Mouse (Mus musculus) c-Kit-negative CD71-positive TER-119-positive erythroid progenitor cells, embryonic 14.5 days (primary cell): Measurements from ENCODE around the gene Map3k5.

Source experiments
- DNase-seq: peaks from one replicate; pipeline ENCODE4 v3.0.0-alpha.2; 2013; ENCODE audit warnings: low read depth, low spot score

Map3k5 gene

DNA sequence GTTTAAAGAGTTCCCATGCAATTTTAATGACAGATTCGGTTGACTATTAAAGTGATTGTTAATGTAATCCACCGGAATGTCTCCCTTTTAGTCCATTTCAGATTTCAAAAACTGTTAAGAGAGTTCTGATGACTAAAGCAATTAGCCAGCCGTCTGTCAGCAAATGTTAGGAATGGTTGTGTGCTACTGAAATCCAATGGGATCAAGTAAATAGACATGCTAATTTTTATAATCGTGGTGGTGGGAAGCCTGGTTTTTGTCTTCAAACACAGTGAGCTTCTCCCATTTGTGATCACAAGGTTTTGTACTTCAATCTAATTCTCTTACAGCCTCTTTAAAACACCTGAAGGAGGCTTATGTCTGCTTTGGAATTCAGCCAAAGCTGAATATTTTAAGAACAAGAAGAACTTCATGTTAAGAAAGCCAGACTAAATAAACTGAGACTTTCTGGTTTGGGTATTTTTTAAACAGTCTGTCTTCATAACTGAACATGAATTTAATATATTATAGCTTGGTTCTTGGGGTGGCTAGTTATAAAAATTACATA lies 1.6 kb downstream of the Map3k5 start:
- DNase-seq = no peak

DNA sequence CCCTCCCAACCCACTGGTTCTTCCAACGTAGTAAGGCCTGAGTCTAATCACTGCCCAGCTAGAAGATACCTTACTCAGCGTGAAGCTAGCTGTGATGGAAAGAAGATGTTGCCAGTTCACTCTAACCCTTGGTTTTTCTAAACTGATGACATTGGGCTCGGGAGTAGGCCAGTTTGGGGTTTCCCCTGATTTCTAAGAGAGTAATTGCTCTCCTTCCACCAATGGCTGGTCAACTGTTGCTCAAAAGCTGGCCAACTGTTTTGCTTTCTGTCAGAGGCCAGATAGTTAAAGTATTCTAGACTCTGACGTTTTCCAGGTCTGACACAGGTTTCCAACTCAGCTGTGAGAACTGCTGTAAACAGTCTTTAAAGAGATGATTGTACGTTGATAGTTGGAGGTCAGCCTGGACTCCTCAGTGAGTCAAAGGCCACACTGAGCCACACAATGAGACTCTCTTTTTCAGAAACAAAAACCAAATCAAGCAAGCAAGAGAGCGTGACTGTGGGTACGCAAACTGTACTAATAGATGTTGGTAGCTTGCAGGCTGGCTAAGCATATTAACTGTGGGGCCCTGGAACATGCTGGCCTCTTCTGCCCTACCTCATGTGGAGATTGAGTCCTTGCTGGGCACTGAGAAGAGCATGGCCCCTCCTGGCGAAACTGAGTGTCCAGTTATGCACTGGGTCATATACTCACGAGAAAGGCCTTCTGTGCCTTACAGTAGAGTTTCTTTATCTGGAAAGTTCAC lies 2.9 kb downstream of the Map3k5 start:
- DNase-seq = no peak

DNA sequence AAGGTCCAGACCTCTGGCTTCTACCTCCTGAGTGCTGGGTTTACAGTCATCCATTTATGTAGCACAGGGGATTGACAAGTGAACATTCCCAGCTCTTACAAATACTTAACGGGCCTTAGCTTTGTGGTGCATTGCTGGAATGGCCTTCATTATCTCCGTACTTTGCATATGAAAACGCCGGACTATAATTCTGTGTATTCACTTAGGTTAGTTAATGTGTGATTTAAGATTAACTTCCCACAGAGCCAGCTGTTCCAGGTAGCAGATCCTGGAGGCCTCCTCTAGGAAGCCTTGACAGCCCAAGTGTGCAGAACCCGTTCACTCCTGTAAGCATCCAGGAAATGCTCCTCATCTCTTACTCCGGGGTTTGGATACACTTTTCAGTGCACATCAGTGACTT lies 4.5 kb downstream of the Map3k5 start:
- DNase-seq = no peak

DNA sequence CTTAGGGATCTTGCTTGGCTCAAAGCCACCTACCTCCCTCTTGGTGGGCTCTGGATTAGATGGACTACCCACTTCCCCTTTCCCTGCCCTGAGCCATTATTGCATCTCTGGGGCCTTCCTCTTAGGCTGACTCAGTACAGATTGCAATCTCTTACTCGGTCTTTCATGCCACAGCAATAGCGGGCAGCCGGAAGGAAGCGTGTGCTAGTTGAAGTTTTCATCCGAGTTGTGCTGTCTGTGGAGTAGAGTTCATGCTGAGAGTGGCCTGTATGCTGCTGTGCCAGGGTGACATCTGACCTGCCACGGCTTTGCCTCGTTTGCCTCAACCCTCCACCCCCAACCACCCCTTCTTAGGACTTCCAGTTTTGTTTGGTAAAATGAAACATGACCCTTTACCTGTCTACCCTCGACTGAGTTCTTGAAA lies 5.0 kb downstream of the Map3k5 start:
- no peak for DNase-seq

DNA sequence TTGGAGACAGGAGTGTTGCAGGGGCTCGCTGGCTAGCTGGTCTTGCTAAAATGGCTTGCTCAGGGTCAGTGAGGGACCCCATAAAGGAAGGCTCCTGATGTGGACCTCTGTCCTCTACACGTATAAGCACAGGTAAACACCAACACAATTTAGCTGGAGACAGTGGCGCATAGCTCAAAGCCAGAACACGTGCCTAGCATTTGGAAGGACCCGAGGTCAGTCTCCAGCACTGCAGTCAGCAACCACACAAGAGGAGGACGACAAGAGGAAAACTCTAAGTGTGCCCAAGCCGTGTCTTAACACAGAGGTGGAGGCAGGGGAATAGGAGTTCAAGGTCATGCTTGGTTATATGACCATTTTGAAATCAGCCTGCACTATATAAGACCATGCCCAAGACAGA lies 5.9 kb downstream of the Map3k5 start:
- DNase-seq = no peak

DNA sequence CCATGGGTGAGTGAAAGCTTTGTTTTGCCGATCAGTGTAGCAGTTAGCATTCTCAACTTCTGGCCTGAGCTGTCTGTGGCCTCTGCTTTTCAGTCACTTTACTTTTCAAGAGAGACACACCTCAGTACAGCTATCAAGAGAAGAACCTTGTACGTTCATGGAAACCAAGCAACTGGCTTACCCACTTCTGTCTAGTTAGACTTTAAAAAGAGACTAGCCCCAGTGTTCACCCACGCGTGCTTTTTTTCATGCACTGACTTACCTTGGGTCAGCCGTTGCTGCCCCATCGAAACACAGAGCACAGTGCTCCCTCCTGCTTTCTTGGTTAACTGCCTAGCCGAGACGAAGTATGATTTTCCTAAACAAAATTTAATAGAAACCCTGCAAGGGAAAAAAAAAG lies 6.4 kb downstream of the Map3k5 start:
- DNase-seq = no peak

DNA sequence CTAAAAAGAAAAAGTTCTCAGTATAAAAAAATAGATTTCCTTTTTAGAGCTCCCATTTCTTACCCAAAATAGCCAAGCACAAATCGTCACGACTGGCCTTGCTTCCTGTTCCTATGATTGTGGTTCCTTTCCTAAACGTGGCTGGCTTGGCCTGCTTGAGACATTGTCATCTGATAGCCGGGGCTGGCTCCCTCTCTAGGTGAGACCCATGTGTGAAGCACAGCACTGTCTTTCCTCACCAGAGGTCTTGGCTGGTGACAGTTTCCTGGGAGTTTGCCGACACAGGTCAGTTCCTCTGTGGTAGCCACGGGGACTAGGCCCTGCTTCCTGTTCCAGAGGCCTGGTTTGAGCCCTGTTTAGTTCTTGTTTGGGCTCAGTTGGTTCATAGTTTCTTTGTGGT lies 6.8 kb downstream of the Map3k5 start:
- no peak for DNase-seq

DNA sequence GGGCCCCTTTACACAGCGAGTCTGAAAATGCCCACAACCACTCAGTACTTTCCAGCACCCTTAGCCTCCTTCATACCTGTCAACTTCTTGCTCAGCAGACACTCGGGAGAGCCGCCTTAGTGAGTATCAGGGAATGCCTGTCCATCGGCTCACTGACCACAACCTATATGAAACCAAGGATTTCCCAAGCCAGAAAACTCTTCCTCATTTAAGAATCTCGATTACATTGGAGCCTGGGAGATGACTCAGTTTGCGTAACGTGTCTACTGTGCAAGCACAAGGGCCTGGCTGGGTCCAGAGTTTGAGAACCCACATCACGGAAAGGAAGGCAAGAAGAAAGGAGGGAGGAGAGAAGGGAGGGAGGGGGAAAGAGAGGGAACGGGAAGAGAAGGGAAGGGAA lies 7.6 kb downstream of the Map3k5 start:
- DNase-seq = no peak

DNA sequence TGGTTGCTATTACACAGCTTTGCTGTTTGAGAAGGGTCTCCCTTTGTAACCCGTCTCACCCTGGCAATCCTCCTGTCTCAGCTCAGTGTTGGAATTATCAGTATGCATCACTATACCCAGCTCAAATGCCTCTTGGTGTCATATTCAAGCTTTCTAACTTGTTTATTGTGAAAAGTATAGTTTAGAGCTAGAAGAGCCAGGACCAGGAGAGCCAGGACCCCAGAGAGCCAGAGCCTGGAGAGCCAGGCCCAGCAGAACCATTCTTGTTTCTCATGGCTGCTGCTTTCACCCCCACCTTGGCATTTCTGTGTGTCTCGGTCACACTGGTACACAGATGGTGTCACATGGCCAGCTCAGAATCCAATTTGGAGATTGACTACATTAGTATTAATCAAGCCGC lies 8.3 kb downstream of the Map3k5 start:
- no peak for DNase-seq

DNA sequence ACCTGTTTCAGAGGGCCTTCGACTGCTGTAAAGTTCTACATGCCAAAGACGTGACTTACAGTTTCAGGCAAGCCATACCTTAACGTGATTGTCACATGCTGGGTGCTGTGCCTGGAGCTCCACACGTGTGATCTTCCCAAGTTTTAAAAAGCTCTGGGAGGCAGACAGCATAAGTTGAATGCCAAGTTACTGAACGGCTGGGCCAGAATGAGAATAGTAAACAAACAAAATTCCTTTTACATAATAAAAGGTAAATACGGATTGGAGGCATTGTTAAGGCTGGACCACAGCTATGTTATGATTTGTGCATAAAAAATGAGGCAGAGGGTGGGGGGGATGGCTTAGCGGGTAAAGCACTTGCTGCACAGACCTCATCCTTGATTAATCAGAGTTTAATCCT lies 11.4 kb downstream of the Map3k5 start:
- no peak for DNase-seq

DNA sequence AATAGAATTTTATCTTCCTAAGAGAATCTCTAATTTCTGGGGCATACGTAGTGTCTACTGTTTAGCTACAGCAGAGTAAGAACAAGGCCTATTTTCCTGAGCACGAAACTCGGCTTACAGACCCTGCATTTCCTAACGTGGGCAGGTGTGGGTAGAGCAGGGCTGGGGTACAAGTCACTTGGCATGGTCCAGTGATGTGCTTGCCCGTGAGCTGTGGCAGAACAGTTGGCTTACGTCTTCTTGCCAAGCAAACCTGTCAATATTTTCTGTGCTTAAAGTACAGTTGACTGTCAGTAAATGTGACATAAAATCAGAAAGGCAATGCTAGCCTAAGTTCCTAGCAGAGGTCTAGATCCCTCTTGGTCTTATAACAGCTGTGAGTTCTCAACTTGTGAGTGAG lies 12.4 kb downstream of the Map3k5 start:
- no peak for DNase-seq

DNA sequence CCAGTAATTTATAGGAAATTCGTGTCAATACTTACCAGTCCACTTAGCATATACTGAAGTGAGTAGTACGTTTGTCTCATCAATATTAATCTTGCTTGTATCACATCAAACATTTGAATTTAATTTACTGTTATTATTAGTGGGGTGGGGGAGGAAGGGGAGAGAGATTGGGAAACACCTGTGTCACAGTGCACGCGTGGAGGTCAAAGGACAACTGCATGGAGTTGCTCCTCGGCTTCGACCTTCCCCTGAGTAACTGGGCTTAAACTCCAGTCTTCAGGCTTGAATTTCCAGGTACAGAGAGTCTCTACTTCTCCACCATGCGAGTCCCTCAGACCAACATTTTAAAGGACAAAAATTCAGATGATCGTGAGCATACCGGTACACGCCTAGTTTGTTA lies 13.2 kb downstream of the Map3k5 start:
- no peak for DNase-seq

DNA sequence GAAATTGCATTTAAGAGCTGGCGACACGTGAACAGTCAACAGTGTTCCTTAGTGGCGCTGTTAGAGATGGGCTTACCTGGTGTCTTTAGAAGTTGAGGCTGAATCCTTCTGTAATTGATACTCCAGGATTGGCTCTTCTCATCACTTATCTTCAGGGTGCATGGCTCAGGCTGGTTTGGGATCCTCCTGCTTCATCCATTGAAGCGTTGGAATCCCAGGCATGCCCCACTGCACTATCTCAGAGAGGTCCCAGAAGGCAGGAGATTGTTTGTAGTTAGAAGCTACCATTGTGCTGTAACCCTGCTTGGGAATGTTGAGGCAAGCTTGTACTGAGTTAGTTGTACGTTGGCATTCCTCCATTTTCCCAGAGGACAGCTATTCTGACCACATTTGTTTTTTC lies 13.6 kb downstream of the Map3k5 start:
- no peak for DNase-seq

DNA sequence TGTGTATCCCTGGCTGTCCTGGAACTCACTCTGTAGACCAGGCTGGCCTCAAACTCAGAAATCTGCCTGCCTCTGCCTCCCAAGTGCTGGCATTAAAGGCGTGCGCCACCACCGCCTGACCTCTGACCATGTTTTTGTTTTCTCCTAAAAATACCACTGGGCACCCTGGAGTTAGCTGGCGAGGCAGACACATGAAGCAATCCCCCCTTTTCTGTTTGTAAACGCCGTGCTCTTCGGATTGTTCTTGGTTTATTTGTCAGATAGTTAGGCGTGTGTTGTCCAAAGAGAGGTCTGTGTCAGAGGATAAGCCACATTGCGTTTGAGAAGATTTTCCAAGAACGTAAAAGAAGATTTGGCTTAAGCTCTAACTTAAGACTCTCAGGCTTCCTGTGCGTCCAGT lies 14.1 kb downstream of the Map3k5 start:
- no peak for DNase-seq

DNA sequence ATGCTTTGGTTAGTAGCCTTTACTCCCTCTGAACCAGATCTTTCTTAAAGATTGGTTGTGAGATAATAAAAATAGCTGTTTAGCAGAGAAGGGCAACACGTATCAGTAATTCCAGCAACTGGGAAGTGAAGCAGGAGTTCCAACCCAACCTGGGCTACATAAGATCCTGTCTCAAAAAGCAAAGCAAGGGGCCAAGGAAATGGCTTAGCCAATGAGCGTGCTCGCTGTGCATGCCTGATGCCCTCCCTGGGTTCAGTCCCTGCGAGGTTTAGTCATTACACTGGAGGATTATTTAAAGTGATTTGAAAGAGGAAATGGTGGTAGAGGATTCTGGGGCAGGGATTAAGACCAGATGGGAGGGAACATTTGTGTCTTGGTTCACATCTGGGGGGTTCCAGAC lies 14.8 kb downstream of the Map3k5 start:
- DNase-seq = no peak

DNA sequence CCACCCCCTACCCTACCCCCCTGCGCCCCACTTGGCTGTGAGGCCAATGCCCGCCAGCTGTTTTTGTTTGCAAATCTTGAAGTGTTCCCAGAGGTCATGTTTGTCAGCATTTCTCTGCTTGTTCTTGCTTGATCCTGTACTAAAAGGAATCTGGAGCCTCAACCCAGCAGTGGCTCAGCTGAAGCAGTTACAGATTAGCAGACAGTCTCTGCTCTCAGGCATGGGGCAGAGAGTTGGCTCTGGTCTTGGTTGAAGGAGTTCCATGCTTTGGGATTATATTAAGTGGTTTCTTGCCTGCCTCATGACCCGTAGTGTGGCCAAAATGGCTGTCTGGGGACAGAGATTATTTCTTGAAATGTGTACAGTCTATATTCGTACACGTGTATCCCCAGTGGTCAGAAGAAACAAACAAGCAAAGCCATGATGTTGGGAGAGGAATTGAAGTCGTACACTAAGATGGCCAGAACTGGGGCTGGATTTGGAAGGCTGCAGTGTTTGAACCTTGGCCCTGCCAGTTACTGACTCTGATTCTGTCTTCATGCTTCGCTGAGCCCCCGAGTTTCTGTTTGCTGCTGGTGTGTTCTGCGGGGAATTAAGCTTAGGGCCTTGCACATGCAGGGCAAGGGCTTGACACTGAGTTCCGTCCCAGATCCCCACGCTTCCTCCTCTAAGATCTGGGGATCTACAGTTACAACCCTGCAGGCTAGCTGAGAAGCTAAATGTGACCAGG lies 18.9 kb downstream of the Map3k5 start:
- DNase-seq = no peak

DNA sequence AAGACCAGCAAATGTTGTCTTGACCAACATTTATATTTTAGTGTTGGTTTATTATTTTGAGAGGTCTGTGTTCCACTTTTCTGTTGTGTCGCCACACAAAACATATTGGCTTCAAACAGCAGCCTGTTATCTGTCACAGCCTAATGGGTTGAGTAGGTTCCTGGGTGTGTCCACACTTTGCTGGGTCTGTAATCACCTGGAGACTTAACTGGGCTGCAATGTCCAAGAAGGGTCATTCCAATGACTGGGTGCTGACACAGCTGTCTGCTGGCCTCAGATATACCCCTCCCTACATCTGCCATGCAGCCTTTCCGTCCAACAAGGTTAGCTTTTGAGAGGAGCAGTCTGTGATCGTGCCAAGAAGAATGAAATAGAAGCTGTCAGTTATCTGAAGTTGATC lies 20.3 kb downstream of the Map3k5 start:
- no peak for DNase-seq

DNA sequence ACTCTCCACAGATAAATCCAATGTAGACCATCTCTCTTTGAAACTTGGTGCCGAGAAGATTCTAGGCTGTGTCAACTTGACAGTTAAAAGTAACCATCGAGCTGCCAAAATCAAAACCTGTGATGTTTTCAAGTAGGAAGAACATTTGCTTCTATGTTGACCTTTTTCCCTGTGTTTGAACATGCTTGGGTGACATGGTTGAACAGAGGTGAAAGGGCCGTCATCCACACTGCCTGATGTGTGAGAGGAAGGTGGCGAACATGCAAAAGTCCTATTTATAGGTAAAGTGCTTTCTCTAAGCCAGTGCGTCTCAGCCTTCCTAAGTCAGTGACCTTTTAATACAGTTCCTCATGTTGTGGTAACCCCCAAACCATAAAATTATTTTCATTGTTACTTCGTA lies 21.5 kb downstream of the Map3k5 start:
- DNase-seq = no peak

DNA sequence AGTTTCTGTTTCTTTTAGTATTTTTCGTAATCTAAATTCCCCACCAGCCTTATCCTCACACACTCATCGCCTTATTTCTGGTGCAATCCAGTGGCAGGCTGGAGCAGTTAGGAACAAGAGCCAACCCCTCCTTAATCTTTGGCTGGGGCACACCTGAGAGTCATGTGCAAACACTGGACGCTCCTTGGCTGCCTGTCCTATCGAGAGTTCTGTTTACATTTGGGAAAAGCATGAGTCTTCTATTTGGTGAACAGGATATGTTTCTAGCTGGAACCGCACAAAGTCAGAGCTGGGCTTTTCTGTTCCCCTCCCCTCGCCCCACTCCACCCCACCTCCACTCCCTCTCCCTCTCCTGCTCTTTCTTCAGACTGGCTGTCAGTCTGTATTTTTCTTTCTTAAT lies 22.5 kb downstream of the Map3k5 start:
- DNase-seq = no peak

DNA sequence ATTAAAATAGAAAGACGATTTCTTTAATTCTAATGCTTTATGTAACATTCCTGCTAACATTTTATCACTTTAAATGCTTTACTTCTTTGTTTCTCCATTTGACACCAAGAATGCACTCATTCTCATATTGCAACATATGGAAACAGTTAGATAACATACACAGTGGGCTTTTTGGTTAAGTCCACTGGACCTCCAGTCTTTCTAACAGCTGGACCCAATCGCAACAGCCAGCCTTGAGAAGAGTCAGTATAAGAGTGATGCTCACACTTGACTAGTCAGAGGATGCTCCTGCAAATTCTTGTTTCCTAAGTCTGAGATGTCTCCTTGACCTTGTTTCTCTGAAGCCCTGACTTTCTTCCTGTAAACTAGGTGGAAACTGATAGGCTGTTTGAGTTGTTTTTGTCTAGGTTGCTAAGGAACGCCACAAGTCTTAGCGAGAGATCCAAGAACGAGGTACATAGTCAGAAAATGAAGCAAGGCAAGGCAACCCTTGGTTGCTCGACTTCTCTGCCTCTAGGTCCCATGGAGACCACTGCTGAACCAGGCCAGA lies 26.6 kb downstream of the Map3k5 start:
- no peak for DNase-seq

DNA sequence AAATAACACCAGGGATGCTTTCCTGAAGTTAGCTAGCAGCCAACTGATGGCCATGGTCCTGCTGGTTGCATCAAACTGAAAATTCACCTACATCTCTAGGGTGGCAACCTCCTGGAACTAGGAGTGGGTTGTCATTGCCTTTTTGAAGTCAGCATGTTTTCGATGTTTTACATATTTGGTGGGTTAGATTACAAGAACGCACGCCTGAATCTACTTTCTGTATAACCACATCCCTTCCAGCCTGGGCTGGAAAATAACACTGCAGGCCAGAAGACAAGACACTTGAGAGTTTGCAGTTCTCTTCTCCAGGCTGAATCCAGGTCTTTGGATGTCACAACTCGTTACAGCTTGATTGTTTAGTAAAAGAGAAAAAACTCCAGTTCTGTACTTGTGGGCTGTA lies 28.5 kb downstream of the Map3k5 start:
- DNase-seq = no peak

DNA sequence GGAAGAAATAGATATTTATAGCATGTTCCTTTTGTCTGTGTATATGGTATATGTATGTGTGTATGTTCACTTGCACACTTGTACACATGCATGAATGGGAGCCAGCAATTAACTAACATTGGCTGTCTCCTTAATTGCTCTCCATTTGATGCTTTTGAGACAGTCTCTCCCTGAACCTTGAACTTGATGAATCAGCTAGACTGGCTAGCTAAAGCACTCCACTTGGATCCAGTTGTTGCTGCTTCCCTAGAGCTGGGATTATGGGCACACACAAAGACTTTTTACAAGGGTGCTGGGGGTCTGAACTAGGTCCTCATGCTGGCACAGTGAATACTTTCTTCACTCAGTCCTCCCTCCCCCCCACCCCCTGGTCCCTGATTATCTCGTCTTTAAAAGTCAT lies 28.9 kb downstream of the Map3k5 start:
- DNase-seq = no peak

DNA sequence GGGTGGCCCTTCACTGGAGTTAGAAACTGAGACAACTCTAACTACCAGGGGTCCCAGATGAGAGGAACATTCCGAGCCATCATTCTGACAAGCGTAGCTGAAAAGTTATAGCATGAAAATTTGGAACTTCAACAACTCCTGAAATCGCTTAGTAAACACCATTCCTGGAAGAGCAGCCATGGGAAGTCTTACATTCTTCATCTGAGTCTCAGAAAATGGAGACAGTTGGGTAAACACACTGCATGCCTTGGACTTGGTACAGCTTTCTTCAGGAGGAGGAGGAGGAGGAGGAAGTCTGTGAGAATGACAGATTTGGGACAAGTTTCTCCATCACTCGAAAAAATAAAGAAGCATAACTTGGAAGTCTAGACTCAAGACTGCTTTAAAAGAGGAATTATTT lies 29.8 kb downstream of the Map3k5 start:
- no peak for DNase-seq
